Comparison of ENCODE assay signal across 9 mouse cellular contexts in the genomic region with DNA sequence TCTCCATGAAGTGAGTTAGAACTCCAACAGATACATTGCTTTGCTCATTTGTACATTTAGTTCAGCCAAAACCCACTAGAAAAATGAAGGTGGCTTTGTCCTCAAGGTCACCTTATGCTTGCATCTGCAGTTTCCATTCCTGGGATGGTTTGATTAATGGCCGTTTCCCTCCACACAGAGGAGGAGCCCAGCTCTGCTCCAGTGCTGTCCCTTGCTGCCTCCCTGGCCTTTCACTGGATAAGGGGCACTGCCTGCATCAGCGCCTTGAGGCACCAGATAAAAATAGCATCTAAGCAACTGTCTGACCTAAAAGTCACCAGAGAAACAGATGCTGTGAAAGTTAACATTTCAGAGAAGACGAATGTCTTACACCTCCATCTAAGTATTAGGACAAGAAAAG. TPM values are rescaled to one million over a fixed set of nuclear protein-coding genes. Genes with fewer than 3 reads are reported as not detected.
DNase-seq lines count a peak whose midpoint lies in the region; TF ChIP-seq lines count a peak whose summit lies in the region.
"Had no signal": no experiment of that assay in that cellular context is flagged by ENCODE, and none has a peak within 500 bp of the region (broad histone marks: within the 10 kb centered on the region; RNA-seq: fewer than 3 reads in every experiment).

No protein-coding gene starts in this region.

- DNase-seq in layer of hippocampus, adult 2 months (ENCODE audit: low spot score in 2 of 2) = no peak
- no peak for DNase-seq in layer of hippocampus, postnatal 25 days (ENCODE audit: extremely low spot score in 1 of 2, low spot score in 1 of 2)
- DNase-seq in forebrain, embryonic 10.5 days (ENCODE audit: extremely low spot score, low spot score) = no peak
- DNase-seq in kidney, postnatal 14 days = peak; percentile 51
- no peak for DNase-seq in right cerebral cortex, postnatal 25 days
- DNase-seq in layer of hippocampus, postnatal 36 days = no peak
- no peak for DNase-seq in urinary bladder, postnatal 4 days (ENCODE audit: low spot score in 2 of 2)

- no peaks in the 10 kb centered on the region for H3K36me3 ChIP-seq in forebrain, embryonic 10.5 days (replicated peaks)

- TF ChIP-seq POLR2A in olfactory bulb, adult 2 months (IDR thresholded peaks at IDR 0.05; ENCODE audit: insufficient read depth, low read depth, low read length) = no peak

- peaks cover 77% of the 10 kb centered on the region for H3K4me1 ChIP-seq in forebrain, embryonic 10.5 days
- peaks cover 18% of the 10 kb centered on the region for H3K4me1 ChIP-seq in olfactory bulb, adult 2 months (ENCODE audit: control insufficient read depth, insufficient read depth, low read length)

- TF ChIP-seq CTCF in layer of hippocampus, adult 2 months (conservative IDR thresholded peaks at IDR 0.05) = no peak
- no peak for TF ChIP-seq CTCF in olfactory bulb, adult 2 months (IDR thresholded peaks at IDR 0.05; ENCODE audit: insufficient read depth, low read depth, low read length)

- peak overlapping the region; percentile 77 for H3K4me3 ChIP-seq in layer of hippocampus, adult 2 months
- H3K4me3 ChIP-seq in forebrain, embryonic 10.5 days = no peak overlapping the region; the same call in 1 of the 2 replicates
- no peak overlapping the region for H3K4me3 ChIP-seq in olfactory bulb, adult 2 months (ENCODE audit: insufficient read depth, low read depth, low read length)

- peak overlapping the region; percentile 97 for H3K27ac ChIP-seq in layer of hippocampus, adult 2 months
- H3K27ac ChIP-seq in forebrain, embryonic 10.5 days = peak overlapping the region; percentile 84
- H3K27ac ChIP-seq in olfactory bulb, adult 2 months (ENCODE audit: insufficient read depth, low read depth, low read length) = peak overlapping the region; percentile 97

- WGBS in forebrain, embryonic 10.5 days = 40% methylated on average over 3 of the region's 3 CpGs
- 14% methylated on average over 3 of the region's 3 CpGs for WGBS in olfactory bulb, adult 2 months

- H3K27me3 ChIP-seq in forebrain, embryonic 10.5 days (ENCODE audit: poor library complexity, severe bottlenecking) = no peaks in the 10 kb centered on the region

- no peaks in the 10 kb centered on the region for H3K9me3 ChIP-seq in forebrain, embryonic 10.5 days

RNA-seq across cellular contexts. Expression of a gene that starts 4.0 kb away (rescaled TPM):
- 1,000 to 10,000 TPM; 1,426 to 1,439 TPM for total RNA-seq in layer of hippocampus, adult 2 months (2021)
- 1,000 to 10,000 TPM; 1,421 to 1,512 TPM for total RNA-seq in layer of hippocampus, postnatal 25 days (2021)
- 13.3 and 13.4 TPM in 2 replicates for polyA plus RNA-seq in forebrain, embryonic 10.5 days (2016; fragmentation: Nextera tagmentation; extraction: Ambion mirVana)
- polyA plus RNA-seq in olfactory bulb, adult 2 months (2012; ENCODE audit: insufficient read depth, insufficient read length, low replicate concordance, missing spikeins) = 627 and 723 TPM in 2 replicates
- 1,000 to 10,000 TPM; 1,408 to 1,415 TPM for total RNA-seq in layer of hippocampus, postnatal 36 days (2021)

RNA-seq across cellular contexts. Expression of a gene that starts 32.1 kb away (rescaled TPM):
- total RNA-seq in layer of hippocampus, adult 2 months (2021) = not detected
- total RNA-seq in layer of hippocampus, postnatal 25 days (2021) = under 1 TPM in 1 of 2 experiments, not detected in 1; 0.76 TPM
- 0.31 TPM in 1 of 2 replicates, not detected in the other for polyA plus RNA-seq in forebrain, embryonic 10.5 days (2016; fragmentation: Nextera tagmentation; extraction: Ambion mirVana)
- polyA plus RNA-seq in olfactory bulb, adult 2 months (2012; ENCODE audit: insufficient read depth, insufficient read length, low replicate concordance, missing spikeins) = not detected in 2 replicates
- not detected for total RNA-seq in layer of hippocampus, postnatal 36 days (2021)
- total RNA-seq: liver, adult 2 months had no signal
- polyA plus RNA-seq: liver, adult 2 months had no signal
